Mouse (Mus musculus) bone marrow, adult 2 months (tissue): ENCODE results near the gene Mrpl44.

Source experiments
- CTCF ChIP-seq: fragments of 200-500 bp; IDR thresholded peaks from 2 replicates; pipeline ENCODE4 v1.5.1; 2011; ENCODE audit warnings: low read length, control low read depth; ENCODE audit not compliant: control insufficient read depth, insufficient read depth
- POLR2A ChIP-seq: fragments of 200-500 bp; IDR thresholded peaks from 2 replicates; pipeline ENCODE4 v1.6.1; 2011; ENCODE audit warnings: low read depth, mild to moderate bottlenecking, control low read depth, low read length, borderline replicate concordance; ENCODE audit not compliant: control insufficient read depth

- no peak for TF ChIP-seq POLR2A
- TF ChIP-seq CTCF: no peak
Measured at GRCm38 (mm10) chr1:79743385-79743784, 32.4 kb upstream of the Mrpl44 start.
